33 mouse cellular contexts compared by ENCODE assay signal in the genomic region with DNA sequence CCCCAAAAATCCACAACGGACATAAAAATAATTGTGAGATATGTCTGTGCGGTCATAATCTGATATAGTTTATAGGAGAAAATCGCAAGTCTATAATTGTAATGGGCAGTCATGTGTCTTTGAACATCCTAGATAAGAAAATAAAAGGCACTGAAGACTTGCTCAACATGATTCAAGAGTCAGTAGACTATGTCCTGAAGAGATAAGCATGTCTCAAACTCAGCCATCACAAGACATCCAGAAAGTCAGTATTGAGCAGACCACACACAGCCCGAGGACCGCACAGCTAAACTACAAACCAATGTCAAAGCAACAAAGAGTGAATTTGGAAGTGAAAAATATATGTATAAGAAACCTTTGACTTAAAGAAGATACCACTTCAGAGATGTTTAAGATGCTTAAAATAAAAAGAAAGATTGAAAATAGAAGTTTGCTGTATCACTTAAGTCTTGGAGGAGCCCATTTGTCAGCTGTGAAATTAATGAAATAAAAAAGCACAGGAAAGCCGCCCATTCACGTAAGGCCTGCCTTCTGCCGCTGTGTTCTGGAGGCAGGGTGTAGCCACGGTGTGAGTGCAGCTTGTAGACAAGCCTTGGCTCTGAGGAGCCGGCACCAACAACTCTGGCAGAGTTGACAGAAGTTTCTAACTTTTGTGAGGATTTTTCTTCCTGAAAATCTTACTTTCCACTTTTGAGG. TPM values are rescaled to one million over a fixed set of nuclear protein-coding genes. Genes with fewer than 3 reads are reported as not detected.
DNase-seq lines count a peak whose midpoint lies in the region; ATAC-seq and TF ChIP-seq lines count a peak whose summit lies in the region.
"Had no signal": no experiment of that assay in that cellular context is flagged by ENCODE, and none has a peak within 500 bp of the region (broad histone marks: within the 10 kb centered on the region; RNA-seq: fewer than 3 reads in every experiment).

No protein-coding gene starts in this region.

- no peak for TF ChIP-seq CTCF in liver, postnatal 0 days (IDR thresholded peaks at IDR 0.05; ENCODE audit: low read depth)
- no peak for TF ChIP-seq CTCF in G1E (IDR thresholded peaks at IDR 0.05; ENCODE audit: low read depth, low read length)

- H3K27me3 ChIP-seq in liver, embryonic 12.5 days (replicated peaks) = no peaks in the 10 kb centered on the region
- no peaks in the 10 kb centered on the region for H3K27me3 ChIP-seq in liver, postnatal 0 days (ENCODE audit: insufficient read depth, low read length)
- no peaks in the 10 kb centered on the region for H3K27me3 ChIP-seq in G1E (ENCODE audit: insufficient read depth, low read length)
- H3K27me3 ChIP-seq in liver, embryonic 13.5 days = no peaks in the 10 kb centered on the region
- H3K27me3 ChIP-seq: heart, embryonic 12.5 days; limb, embryonic 13.5 days had no signal

- H3K9ac ChIP-seq in liver, embryonic 12.5 days = no peak overlapping the region
- no peak overlapping the region for H3K9ac ChIP-seq in liver, postnatal 0 days (replicated peaks)
- H3K9ac ChIP-seq in liver, embryonic 13.5 days = no peak overlapping the region
- H3K9ac ChIP-seq: heart, embryonic 12.5 days; hindbrain, embryonic 14.5 days; limb, embryonic 13.5 days; lung, embryonic 14.5 days had no signal

- H3K27ac ChIP-seq in liver, embryonic 12.5 days = no peak overlapping the region
- no peak overlapping the region for H3K27ac ChIP-seq in liver, postnatal 0 days (ENCODE audit: low read depth)
- H3K27ac ChIP-seq in liver, embryonic 13.5 days = no peak overlapping the region
- H3K27ac ChIP-seq: gastrocnemius, adult 2 months; heart, adult 2 months; hindbrain, embryonic 14.5 days; limb, embryonic 13.5 days had no signal

- H3K9me3 ChIP-seq in liver, embryonic 12.5 days (replicated peaks) = no peaks in the 10 kb centered on the region
- H3K9me3 ChIP-seq in liver, postnatal 0 days (ENCODE audit: low read length) = no peaks in the 10 kb centered on the region
- H3K9me3 ChIP-seq in G1E (replicated peaks) = no peaks in the 10 kb centered on the region
- no peaks in the 10 kb centered on the region for H3K9me3 ChIP-seq in liver, embryonic 13.5 days (replicated peaks)
- H3K9me3 ChIP-seq: heart, embryonic 12.5 days; limb, embryonic 13.5 days had no signal

- H3K4me3 ChIP-seq in liver, embryonic 12.5 days = no peak overlapping the region
- H3K4me3 ChIP-seq in liver, postnatal 0 days (ENCODE audit: low read depth, low read length) = no peak overlapping the region
- H3K4me3 ChIP-seq in G1E (ENCODE audit: low read depth, low read length) = no peak overlapping the region
- no peak overlapping the region for H3K4me3 ChIP-seq in liver, embryonic 13.5 days (replicated peaks)
- H3K4me3 ChIP-seq: erythroblast, embryonic 14.5 days; gastrocnemius, adult 2 months; heart, adult 2 months; heart, embryonic 12.5 days; limb, embryonic 13.5 days had no signal

- 62% methylated on average over 10 of the region's 10 CpGs for WGBS in liver, embryonic 12.5 days (ENCODE audit: insufficient replicate concordance)
- 68% methylated on average over 10 of the region's 10 CpGs for WGBS in liver, postnatal 0 days (ENCODE audit: insufficient replicate concordance)
- WGBS in liver, embryonic 13.5 days (ENCODE audit: insufficient replicate concordance) = 49% methylated on average over 10 of the region's 10 CpGs

- ATAC-seq in liver, embryonic 12.5 days = peak; percentile 72
- no peak for ATAC-seq in liver, postnatal 0 days
- peak; percentile 87 for ATAC-seq in G1E (ENCODE audit: extremely low read depth, insufficient number of reproducible peaks, low FRiP score, poor library complexity, severe bottlenecking)
- ATAC-seq in liver, embryonic 13.5 days (ENCODE audit: low read depth) = peak; percentile 67
- ATAC-seq in megakaryocyte-erythroid progenitor cell, adult 5-6 weeks (replicated peaks; ENCODE audit: low FRiP score, low TSS enrichment, poor library complexity, severe bottlenecking) = peak; percentile 68
- ATAC-seq: forebrain, embryonic 16.5 days; inflammation-experienced regulatory T-cells, adult 6 months had no signal

- no peak for TF ChIP-seq EP300 in liver, postnatal 0 days (IDR thresholded peaks at IDR 0.05; ENCODE audit: low read depth)

- H3K4me1 ChIP-seq in liver, embryonic 12.5 days = peaks cover 32% of the 10 kb centered on the region
- H3K4me1 ChIP-seq in liver, postnatal 0 days (ENCODE audit: insufficient read depth) = peaks cover 14% of the 10 kb centered on the region
- H3K4me1 ChIP-seq in G1E (ENCODE audit: insufficient read depth, low read depth, low read length) = peaks cover 36% of the 10 kb centered on the region
- peaks cover 32% of the 10 kb centered on the region for H3K4me1 ChIP-seq in liver, embryonic 13.5 days (replicated peaks)

- H3K4me2 ChIP-seq in liver, embryonic 12.5 days = no peak overlapping the region
- H3K4me2 ChIP-seq in liver, postnatal 0 days (ENCODE audit: low read depth, low read length) = no peak overlapping the region
- H3K4me2 ChIP-seq in liver, embryonic 13.5 days = no peak overlapping the region
- H3K4me2 ChIP-seq: heart, embryonic 12.5 days; hindbrain, embryonic 14.5 days; limb, embryonic 13.5 days; lung, embryonic 14.5 days; midbrain, embryonic 11.5 days had no signal

- peaks cover 17% of the 10 kb centered on the region for H3K36me3 ChIP-seq in liver, embryonic 12.5 days
- 0 out of 2 replicates have a peak, but pooled peaks cover 6% of the 10 kb centered on the region for H3K36me3 ChIP-seq in liver, postnatal 0 days (replicated peaks; ENCODE audit: insufficient read depth, low read length)
- peaks cover 41% of the 10 kb centered on the region for H3K36me3 ChIP-seq in G1E (replicated peaks)
- peaks cover 7% of the 10 kb centered on the region; the same call in 1 of the 2 replicates for H3K36me3 ChIP-seq in liver, embryonic 13.5 days
- H3K36me3 ChIP-seq: heart, embryonic 12.5 days had no signal

- no peak for DNase-seq in liver, postnatal 0 days
- DNase-seq in G1E (ENCODE audit: low spot score) = no peak
- no peak for DNase-seq in liver, embryonic 13.5 days
- DNase-seq in ovary, postnatal 10 days (ENCODE audit: low spot score) = no peak
- no peak for DNase-seq in adrenal gland, adult 2 months
- DNase-seq: adrenal gland, postnatal 36 days; B cell, adult 2 months; cerebellum, adult 18-20 months; cerebellum, postnatal 10 days; gastrocnemius, adult 2 months; gastrocnemius, postnatal 36 days; heart, adult 2 months; kidney, adult 2 months; kidney, postnatal 36 days; lung, embryonic 14.5 days; lung, postnatal 14 days; right cerebral cortex, adult 18-20 months; thymus, postnatal 25 days had no signal

RNA-seq across cellular contexts. Expression of gene Gpr183, which starts 7.7 kb away (rescaled TPM):
- 1.8 and 2.1 TPM in 2 replicates for polyA plus RNA-seq in liver, embryonic 12.5 days (2016; fragmentation: Nextera tagmentation; extraction: Ambion mirVana)
- 0.94 and 0.95 TPM in 2 replicates for polyA plus RNA-seq in liver, postnatal 0 days (2015; fragmentation: Nextera tagmentation; extraction: Ambion mirVana)
- 0.24 TPM in 1 of 2 replicates, not detected in the other for total RNA-seq in G1E (2014; fragmentation: Nextera tagmentation)
- total RNA-seq in G1E (2017) = 6.9 and 7.1 TPM in 2 replicates
- polyA plus RNA-seq in G1E (2012) = 0.07 and 0.08 TPM in 2 replicates
- 0.96 and 1.3 TPM in 2 replicates for polyA plus RNA-seq in liver, embryonic 13.5 days (2015; fragmentation: Nextera tagmentation; extraction: Ambion mirVana)
- total RNA-seq in megakaryocyte-erythroid progenitor cell, adult 5-6 weeks (2014; fragmentation: Nextera tagmentation) = 0.52 TPM in 1 of 2 replicates, not detected in the other
- total RNA-seq in megakaryocyte-erythroid progenitor cell, adult 5-6 weeks (2017) = 0.94 and 2.7 TPM in 2 replicates
- total RNA-seq in adrenal gland, adult 2 months (2021) = 1 to 10 TPM in 1 of 2 experiments, under 1 TPM in 1; 0.35 to 1.5 TPM
- polyA plus RNA-seq in adrenal gland, adult 2 months (2012; rRNA removed) = 0.62 and 0.67 TPM in 2 replicates

RNA-seq across cellular contexts. Expression of gene Gpr18, which starts 41.7 kb away (rescaled TPM):
- polyA plus RNA-seq in liver, embryonic 12.5 days (2016; fragmentation: Nextera tagmentation; extraction: Ambion mirVana) = 0.08 TPM in 1 of 2 replicates, not detected in the other
- 0.78 and 0.81 TPM in 2 replicates for polyA plus RNA-seq in liver, postnatal 0 days (2015; fragmentation: Nextera tagmentation; extraction: Ambion mirVana)
- total RNA-seq in G1E (2014; fragmentation: Nextera tagmentation) (not detected in 2 replicates), G1E (2017) (0.12 and 0.27 TPM in 2 replicates)
- polyA plus RNA-seq in G1E (2012) = not detected in 2 replicates
- polyA plus RNA-seq in liver, embryonic 13.5 days (2015; fragmentation: Nextera tagmentation; extraction: Ambion mirVana) = 0.14 TPM in 1 of 2 replicates, not detected in the other
- total RNA-seq in megakaryocyte-erythroid progenitor cell, adult 5-6 weeks (2014; fragmentation: Nextera tagmentation) = 0.96 and 1.0 TPM in 2 replicates
- 0.70 and 1.6 TPM in 2 replicates for total RNA-seq in megakaryocyte-erythroid progenitor cell, adult 5-6 weeks (2017)
- total RNA-seq in adrenal gland, adult 2 months (2021) = under 1 TPM in 1 of 2 experiments, not detected in 1; 0.38 TPM
- 0.12 and 0.27 TPM in 2 replicates for polyA plus RNA-seq in adrenal gland, adult 2 months (2012; rRNA removed)
- total RNA-seq: gastrocnemius, adult 2 months; gastrocnemius, postnatal 36 days; layer of hippocampus, adult 8-10 months; layer of hippocampus, postnatal 25 days; left cerebral cortex, adult 8-10 months; left cerebral cortex, postnatal 36 days had no signal
- polyA plus RNA-seq: brain, embryonic 14.5 days; erythroblast, embryonic 14.5 days; hindbrain, embryonic 14.5 days; kidney, embryonic 16.5 days had no signal
